Mouse (Mus musculus) heart, postnatal 25 days (tissue): ENCODE data around the gene Smyd4. TPM values are rescaled to one million over a fixed set of nuclear protein-coding genes. Genes with fewer than 3 reads are reported as not detected.

Source experiments
- DNase-seq: peaks from one replicate; pipeline ENCODE4 v3.0.0; 2022; ENCODE audit warnings: low spot score
- intact Hi-C: fragments of 180-260 bp; cut with DNase I; formaldehyde crosslinking; loops from one replicate; pipeline ENCODE4 v1.15.1; 2025
- microRNA-seq: library from miRNA; unstranded; fragments of <30 nt; microRNA quantifications from one replicate; pipeline ENCODE4 v1.2.0, GENCODE M21; 2022
- total RNA-seq, 2 experiments: library from RNA; stranded (reverse); gene quantifications; 2 replicates each; pipeline ENCODE4 v1.2.3; 2021

Smyd4 gene
- total RNA-seq, 2 experiments from 2014 or later = 4.3 to 4.6 TPM

DNA sequence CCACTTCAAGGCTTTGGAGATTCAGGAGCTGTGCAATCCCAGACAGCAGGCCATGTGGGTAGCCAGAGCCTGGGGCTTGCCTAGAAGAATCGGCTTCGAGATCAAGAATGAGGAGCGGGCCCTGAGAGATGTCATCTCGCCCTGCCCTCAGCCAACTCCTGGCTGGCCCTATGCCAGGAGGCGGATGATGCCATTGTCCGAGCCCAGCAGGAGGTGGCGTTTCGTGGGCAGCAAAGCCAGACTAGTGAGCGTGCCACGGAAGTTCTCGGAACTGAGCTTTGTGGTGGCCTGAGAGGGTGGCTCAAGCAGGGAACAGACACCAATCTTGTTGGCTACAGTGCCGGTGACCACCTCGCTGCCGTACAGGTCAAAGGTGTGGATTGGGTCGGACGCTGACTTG is 93.4 kb downstream of the Smyd4 start:
- intact Hi-C loops = no loop called here
- DNase-seq = no peak

DNA sequence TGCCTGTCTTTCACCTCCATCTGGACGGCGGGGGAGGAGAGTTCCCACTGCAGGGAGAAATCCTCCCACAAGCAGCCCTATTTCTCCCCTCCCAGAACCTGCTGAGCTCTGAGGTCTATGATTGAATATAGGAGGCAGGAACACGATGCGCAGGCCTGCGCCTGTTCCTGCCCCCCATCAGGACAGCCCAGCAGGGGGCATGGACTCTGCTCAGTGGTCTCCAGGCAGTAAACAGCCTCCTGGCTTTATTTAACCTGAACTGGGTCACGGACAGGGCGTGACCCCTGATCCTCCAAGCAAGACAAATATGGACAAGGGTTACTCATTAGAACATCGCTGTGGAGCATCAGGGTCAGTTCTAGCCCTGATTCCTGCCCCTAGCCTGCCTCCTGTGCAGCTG is 95.5 kb downstream of the Smyd4 start:
- DNase-seq = no peak
- intact Hi-C loops = no loop called here

DNA sequence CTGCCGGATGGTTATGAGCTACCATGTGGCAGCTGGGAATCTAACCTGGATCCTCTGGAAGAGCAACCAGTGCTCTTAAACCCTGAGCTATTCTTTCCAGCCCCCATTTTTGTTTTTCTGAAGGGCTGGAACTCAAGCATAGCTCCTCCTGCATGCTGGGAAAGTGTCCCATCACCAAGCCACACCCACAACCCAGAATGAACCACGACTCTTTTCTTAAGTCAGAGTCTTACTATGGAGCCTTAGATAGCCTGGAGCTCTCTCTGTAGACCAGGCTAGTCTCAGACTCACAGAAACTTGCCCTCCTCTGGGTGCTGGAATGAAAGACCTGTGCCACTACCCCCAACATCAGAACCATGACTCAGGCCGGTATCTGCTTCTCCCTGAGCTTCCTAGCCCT is 100.3 kb downstream of the Smyd4 start:
- intact Hi-C loops = no loop called here
- DNase-seq = no peak

DNA sequence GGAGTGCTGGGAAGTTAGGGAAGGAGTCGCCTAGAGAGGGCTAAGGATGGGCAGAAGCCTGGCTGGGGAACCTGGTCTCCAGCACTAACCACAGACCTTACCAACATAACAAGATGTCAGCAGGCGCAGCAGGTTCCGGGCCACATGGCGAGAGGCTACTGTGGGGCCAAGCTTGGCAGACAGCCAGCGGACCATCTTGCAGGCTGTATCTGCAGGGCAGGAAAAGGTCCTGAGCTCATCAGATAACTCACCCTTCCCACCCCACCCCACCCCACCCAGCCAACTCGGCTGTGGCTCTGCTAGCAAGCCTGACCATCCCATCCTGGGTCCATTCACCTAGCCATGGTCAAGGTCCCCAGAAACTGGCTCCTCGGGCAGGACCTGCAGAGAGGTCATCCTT is 101.5 kb downstream of the Smyd4 start:
- intact Hi-C loops = no loop called here

DNA sequence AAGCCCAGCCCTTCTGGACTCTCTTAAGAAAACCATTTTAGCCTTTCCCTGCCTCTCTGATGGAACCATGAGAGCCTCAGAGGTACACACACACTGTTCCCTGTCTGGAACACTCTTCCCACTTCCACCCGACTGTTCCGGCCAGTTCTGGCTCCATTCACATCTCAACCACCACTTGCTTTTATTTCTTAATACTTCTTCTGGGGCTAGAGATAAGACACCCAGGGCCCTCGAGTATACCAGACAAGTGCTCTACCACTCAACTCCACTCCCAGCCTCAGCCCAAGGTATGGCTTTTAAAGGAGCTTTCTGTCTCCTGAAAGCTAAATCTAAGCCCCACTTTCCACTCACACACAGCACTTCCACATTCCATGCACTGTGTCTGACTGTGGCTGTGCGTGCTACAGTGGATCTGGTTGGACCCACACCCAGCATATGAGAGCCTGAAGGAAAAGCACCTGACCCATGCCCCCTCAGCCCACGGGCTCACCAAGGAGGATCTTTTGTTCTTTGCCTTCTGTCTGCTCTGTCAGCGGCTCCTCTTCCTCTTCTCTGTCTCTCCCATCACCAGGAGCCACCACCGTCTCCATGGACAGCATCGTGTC is 102.2 kb downstream of the Smyd4 start:
- intact Hi-C loops = no loop called here
- DNase-seq = no peak

More for the DNA sequence above, 101.5 kb downstream of the Smyd4 start:
- DNase-seq = no peak

DNA sequence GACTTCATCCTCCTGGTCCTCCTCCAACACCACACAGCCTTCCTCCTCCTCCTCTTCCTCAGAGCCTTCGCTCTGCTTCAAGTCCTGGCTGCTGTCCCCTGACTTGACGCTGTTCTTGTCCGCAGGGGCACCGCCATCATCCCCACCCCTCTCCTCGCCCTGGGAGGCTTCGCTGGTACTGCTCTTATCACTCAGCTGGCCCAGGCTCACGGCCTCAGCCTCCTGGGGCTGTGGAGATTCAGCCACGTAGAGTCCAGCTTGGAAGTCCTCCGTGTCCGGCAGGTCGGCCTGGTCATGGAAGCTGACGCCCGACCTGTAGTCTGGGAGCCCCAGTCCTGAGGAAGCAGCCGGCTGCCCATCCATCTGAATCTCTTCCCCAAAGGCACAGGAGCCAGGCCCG is 102.7 kb downstream of the Smyd4 start:
- intact Hi-C loops = no loop called here
- DNase-seq = no peak

DNA sequence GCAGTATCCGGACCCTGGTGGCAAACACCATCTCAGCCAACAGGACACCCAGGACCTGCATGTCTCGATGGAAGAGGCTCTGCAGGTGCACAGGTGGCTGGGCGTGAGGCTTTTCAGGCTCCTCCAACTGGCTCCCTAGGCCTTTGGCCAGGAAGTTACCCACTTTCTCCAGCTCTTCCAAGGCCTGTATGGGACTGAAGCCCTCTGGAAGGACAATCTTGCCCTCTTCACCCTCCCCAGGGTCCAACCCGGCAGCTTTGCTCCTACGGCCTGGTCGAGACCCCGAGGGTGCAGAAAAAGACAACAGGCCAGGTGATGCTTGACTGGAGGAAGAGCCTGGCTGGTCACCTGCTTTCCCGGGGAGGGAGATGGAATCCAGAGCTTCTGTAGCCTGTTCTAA is 103.8 kb downstream of the Smyd4 start:
- intact Hi-C loops = no loop called here
- DNase-seq = no peak

DNA sequence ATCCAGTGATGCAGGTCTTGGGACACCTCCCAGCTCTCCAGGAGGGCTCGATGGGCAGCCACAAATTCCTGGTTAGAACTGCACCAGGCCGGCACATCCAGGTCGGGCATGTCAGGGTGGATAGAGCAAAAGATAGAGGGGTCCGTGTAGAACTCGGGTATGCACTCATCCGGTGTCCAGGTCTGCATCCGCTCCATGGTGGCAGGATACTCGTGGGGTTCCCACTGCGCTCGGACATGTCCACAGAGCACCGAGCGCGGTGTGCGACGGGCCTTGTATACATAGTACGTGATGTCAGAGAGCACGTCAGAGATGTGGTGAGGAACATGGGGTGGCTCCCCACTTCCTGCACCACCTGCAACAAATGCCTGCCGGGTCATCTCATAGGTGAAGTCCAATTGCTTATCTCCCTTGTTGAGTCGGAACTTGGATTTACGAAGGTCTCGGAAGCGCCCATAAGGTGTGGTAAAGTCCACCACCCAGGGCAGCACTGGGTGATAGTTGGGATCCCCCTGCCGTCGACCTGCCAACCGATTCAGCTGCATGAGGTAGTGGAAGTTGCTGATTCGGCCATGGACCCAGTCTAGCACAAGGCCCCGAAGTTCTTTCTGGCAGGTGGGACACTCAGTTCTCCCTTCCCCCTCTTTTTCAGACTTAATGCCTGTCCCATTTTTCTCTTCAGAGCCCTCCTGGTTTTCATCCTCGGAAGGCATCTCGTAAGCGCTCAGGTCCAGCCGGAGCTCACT is 104.8 kb downstream of the Smyd4 start:
- no peak for DNase-seq

DNA sequence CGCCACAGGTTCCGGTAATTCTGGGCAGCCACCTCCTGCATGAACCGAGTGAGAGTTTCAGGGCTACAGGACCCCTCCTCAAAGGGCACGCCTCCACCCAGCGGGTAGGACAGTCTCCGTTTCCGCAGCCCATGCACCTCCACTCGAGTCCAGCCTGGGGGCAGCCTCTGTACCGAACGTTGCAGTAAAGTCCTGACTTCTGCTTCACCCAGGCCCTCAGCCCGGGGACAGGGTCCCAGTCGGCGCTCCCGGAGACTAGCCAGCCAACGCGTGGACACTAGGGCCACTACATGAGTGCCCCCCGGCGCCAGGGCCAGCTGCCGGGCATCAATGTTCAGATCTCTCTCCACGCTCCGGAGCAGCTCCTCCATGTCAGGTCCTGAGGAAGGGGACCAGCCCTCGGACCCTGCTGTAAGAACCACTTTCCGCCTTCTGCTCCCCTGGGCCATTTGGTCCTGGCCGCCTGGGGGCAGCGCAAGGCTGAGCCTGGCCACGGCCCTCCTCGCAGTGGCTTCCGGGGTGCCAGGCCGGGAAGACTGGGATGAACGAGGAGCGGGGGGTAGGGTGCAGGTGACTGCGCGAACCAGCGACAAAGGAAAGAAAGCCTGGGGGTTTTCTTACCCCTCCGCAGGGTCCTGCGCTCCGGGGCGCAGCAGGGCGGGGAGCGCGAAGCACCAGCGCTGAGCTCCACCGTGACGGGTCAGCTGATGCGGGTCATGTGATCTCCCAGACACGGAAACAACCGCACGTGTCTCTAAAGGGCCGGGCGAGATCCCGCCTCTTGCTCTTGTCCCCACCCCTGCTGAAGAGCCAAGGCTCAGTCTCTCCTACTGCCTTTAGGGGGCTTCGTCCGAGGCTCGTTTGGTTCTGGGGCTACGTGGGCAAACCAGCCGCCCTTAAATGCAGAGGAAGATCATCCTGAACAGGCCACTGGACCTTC is 106.0 kb downstream of the Smyd4 start, which contains the start of gene Wdr81:
Gene Wdr81 (minus strand): TSS at position 727 of the 940 bp plus-strand sequence.
- DNase-seq = peak; percentile 81
- intact Hi-C loops = no loop called here

More for the DNA sequence above, 104.8 kb downstream of the Smyd4 start:
- intact Hi-C loops = no loop called here

Small RNA genes lying within 50 kb of the gene (microRNA-seq; reads per million reads assigned to microRNA genes)
- gene Gm47300 = not detected

Other genes starting within 250 kb of the Smyd4 start
- 10 to 100 TPM; 15.3 to 19.2 TPM for gene Hic1, start 178.9 kb upstream of the Smyd4 start, total RNA-seq
- gene Ovca2, start 169.6 kb upstream of the Smyd4 start, total RNA-seq = 1 to 10 TPM; 6.0 to 6.1 TPM
- gene Dph1, start 157.2 kb upstream of the Smyd4 start, total RNA-seq = 1 to 10 TPM; 7.4 to 9.0 TPM
- gene Rtn4rl1, start 154.7 kb upstream of the Smyd4 start, total RNA-seq = 1 to 10 TPM; 9.7 to 9.8 TPM
- 10 to 100 TPM; 58.0 to 63.5 TPM for gene Rpa1, start 109 bp upstream of the Smyd4 start, total RNA-seq
- gene Serpinf1, start 74.3 kb downstream of the Smyd4 start, total RNA-seq = 10 to 100 TPM; 26.3 to 26.9 TPM
- not detected for gene Serpinf2, start 91.2 kb downstream of the Smyd4 start, total RNA-seq
- 1 to 10 TPM; 7.7 to 9.1 TPM for gene Wdr81, start 106.3 kb downstream of the Smyd4 start, total RNA-seq
- 1 to 10 TPM; 7.9 to 8.1 TPM for gene Tlcd2, start 113.3 kb downstream of the Smyd4 start, total RNA-seq
- gene Prpf8, start 138.4 kb downstream of the Smyd4 start, total RNA-seq = 10 to 100 TPM; 78.7 to 89.4 TPM
- gene Rilp, start 161.7 kb downstream of the Smyd4 start, total RNA-seq = 10 to 100 TPM; 47.4 to 47.8 TPM
- gene Scarf1, start 165.1 kb downstream of the Smyd4 start, total RNA-seq = 10 to 100 TPM in 1 of 2 experiments, 1 to 10 TPM in 1; 8.5 to 12.1 TPM
- gene Slc43a2, start 183.3 kb downstream of the Smyd4 start, total RNA-seq = 10 to 100 TPM; 14.9 to 18.2 TPM
- 100 to 1,000 TPM; 108 to 115 TPM for gene Pitpna, start 239.7 kb downstream of the Smyd4 start, total RNA-seq